Mouse (Mus musculus) layer of hippocampus, adult 18-20 months (tissue): ENCODE data around the gene Gpx4. TPM values are rescaled to one million over a fixed set of nuclear protein-coding genes. Genes with fewer than 3 reads are reported as not detected.

ENCODE experiments used
- DNase-seq, 2 experiments: peaks; one replicate each; pipeline ENCODE4 v3.0.0; 2022; ENCODE audit warnings: low spot score in 2 of 2
- long read RNA-seq: library from polyadenylated mRNA; stranded (forward); transcript quantifications from one replicate; pipeline ENCODE4 v2.0.0, GENCODE M21; 2021
- total RNA-seq, 2 experiments: library from RNA; stranded (reverse); gene quantifications; 2 replicates each; pipeline ENCODE4 v1.2.3; 2021

The Gpx4 gene
- total RNA-seq = 100 to 1,000 TPM; 509 to 545 TPM
- long read RNA-seq, transcript Gpx4-202 (7 exons, 959 nt) = major isoform, 197 of 214 reads
- long read RNA-seq, transcript Gpx4-207 (6 exons, 735 nt) = minor isoform, 6 of 214 reads
- long read RNA-seq, partial matches to known transcripts = 5 of 214 reads
- long read RNA-seq, other reads (novel, unspliced or antisense) = 5 of 214 reads

DNA sequence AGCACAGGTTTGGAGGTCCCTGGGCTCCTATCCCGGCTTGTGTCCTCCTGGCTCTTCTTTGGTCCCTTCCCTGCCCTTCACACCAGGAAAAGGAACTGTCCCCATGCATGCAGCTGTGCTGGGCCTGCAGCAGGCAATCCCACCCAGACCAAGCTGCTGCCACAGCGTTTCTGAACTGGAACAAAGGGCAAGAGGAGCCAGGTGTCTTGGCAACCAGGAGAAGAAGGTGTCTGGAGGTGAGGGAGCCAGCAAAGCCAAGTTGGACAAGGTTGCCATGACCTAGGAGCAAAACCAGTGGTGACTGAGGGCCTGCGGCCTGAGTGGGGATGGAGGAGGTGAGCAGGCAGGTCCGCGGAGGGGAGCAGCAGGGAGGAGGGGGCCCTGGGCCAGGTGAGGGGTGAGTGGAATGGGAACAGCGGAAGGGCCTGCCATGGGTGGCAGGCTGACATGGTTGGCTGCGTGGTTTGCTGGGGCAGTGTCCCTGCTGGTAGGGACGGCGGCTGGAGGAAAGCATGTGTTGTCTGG is at the start of gene Gpx4:
Gene Gpx4 (plus strand): TSS at position 126 of the 525 bp plus-strand sequence.
- DNase-seq = no peak

- no peak for DNase-seq
These were observed 49.1 kb upstream of the Gpx4 start for GRCm38 (mm10) chr10:79997819-79998218.

DNA sequence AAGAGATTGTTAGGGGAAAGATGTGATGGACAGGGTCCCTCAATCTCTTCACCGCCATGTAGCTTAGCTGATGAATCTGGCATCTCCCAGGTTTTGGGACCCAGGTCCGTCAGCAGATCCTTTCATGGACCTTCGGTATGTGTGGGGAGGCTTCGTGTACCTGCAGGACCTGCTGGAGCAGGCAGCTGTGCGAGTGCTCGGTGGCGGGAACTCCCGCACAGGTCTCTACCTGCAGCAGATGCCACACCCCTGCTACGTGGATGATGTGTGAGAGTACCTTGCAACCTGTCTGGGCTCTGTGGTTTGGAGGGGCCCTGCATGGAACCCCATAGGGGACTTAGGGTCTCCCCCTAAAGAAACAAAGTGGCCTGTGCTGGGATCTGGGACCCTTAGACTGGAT is 45.0 kb upstream of the Gpx4 start:
- no peak for DNase-seq

DNA sequence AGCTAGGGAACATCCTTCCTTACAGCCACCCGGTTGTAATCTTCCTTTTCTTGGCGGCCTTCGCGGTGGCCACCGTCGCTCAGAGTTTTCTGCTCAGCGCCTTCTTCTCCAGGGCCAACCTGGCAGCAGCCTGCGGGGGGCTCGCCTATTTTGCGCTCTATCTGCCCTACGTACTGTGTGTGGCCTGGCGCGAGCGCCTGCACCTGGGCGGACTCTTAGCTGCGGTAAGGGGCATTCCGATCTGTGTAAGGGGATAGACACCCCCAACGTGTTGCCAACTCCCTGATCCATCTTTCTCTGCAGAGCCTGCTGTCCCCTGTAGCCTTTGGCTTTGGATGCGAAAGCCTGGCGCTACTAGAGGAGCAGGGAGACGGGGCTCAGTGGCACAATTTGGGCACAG is 44.1 kb upstream of the Gpx4 start:
- DNase-seq = no peak

GRCm38 (mm10) chr10:80003374-80004232 is 43.4 kb upstream of the Gpx4 start:
- no peak for DNase-seq

DNA sequence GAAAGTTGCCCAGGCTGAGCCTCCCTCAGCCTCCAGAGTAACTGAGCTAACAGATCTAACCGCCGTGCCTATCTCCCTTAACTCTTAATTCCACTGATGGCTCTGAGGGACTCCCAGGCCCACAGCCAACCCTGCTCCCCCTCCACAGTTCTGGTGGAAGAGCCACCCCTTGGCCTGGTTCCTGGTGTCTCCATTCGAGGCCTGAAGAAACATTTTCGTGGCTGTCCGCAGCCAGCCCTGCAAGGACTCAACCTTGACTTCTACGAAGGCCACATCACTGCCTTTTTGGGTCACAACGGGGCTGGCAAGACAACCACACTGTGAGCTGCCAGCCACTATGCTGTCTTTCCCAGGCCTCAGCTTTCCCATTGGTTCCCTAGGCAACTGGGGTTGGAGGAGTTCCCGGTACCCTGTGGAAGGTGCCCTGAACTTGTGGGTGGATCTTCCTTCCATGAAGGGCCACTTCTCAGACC is 42.7 kb upstream of the Gpx4 start:
- DNase-seq = no peak

DNA sequence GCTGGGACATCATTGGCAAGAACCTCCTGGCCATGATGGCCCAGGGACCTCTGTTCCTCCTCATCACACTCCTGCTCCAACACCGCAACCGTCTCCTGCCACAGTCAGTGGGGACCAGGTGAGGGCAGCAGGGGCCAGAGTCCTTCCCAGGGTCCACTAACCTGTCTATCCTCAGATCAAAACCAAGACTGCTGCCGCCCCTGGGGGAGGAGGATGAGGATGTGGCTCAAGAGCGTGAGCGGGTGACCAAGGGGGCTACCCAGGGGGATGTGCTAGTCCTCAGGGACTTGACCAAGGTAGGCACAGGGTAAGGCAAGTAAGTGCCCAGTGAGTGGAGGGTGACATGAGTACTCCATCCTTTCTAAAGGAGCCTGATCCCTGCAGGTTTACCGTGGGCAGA is 35.2 kb upstream of the Gpx4 start:
- DNase-seq = no peak

- DNase-seq = no peak
These were observed 33.4 kb upstream of the Gpx4 start for GRCm38 (mm10) chr10:80013609-80014008.

- no peak for DNase-seq
These were observed 32.3 kb upstream of the Gpx4 start for GRCm38 (mm10) chr10:80014484-80015290.

GRCm38 (mm10) chr10:80015583-80015982 is 31.4 kb upstream of the Gpx4 start:
- no peak for DNase-seq

- DNase-seq = no peak
These were observed 30.5 kb upstream of the Gpx4 start, which contains the start of gene Arhgap45 for GRCm38 (mm10) chr10:80016511-80016910. Gene Arhgap45 (plus strand): TSS chr10:80016653.

GRCm38 (mm10) chr10:80016931-80017330 is 30.0 kb upstream of the Gpx4 start:
- DNase-seq = no peak

GRCm38 (mm10) chr10:80017361-80017760 is 29.6 kb upstream of the Gpx4 start:
- no peak for DNase-seq

GRCm38 (mm10) chr10:80017771-80018170 is 29.2 kb upstream of the Gpx4 start:
- DNase-seq = no peak

DNA sequence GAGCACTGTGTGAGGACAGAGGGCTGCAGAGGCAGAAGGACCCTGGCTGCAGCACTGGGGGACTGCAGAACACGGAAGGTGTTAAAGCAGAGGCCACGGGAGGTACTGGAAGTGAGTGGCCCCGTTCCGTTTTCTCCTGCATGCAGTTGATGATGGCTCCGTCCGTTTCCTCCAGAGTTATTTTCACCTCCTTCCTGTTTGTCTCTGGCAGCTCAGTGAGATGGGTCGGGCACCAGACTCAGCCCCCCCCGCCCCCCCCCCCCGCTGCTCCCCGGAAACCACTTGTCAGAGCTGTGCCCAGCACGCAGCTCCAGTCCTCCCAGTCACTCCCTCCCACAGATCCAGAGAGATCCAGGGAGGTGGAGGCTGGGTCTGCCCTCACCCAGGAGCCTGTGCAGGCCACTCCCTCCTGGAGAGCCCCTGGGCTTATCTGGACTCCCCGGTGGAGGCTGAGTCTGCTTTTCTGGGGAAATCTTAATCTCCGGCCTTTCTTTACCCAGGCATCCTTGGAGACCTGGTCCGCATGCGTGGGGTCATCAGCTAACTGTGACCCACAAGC is 28.1 kb upstream of the Gpx4 start:
- DNase-seq = no peak

DNA sequence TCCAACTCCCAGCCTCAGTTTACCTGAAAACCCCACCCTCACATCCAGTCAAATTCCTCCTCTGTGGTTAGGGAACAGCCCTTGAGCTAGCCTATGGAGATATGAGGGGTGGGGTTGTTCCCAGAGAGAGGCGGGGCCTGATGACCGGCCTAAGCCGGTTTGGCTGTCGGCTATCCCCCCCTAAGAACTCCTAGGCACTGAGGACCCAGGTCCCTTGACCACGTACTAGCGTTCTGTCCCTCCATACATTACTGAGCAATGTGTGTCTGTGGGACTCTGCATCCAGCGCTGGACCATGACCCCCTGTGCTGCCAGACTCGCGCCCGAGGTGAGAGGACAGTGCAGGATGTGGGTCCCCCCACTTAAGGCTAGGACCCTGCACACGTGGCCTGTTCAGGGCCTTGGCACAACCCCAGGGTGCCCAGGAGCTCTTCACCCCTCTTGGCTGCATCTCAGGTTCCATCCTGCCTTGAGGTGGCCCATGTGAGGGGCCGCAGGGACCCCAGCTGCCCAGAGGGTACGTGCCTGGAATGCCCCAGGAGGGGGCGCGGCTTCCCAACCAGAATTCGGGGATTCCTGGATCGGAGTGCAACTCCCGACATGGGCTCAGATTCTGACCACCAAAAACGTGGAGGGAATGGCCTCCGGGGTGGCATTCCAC is 27.4 kb upstream of the Gpx4 start:
- no peak for DNase-seq

DNA sequence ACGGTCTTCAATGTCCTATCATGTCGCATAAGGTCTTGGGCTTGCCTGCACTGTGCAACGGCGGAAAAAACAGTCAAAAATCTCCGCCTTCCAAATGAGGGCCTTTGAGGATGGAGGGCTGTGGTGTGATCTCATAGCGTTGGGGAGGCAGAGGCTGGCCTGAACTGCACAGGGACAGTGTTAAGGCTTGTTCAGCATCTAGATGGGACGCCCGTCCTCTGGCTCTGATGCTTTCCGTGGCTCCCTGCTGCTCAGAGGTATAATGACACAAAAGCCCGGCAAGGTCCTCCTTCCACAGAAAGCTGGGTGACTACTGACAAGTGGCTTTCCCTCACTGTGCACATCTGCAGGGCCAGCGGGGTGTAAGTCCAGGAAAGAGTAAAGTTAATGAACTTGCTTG is 26.8 kb upstream of the Gpx4 start:
- DNase-seq = no peak

- DNase-seq = no peak
These were observed 26.2 kb upstream of the Gpx4 start for GRCm38 (mm10) chr10:80020603-80021319.

GRCm38 (mm10) chr10:80021320-80021641 is 25.7 kb upstream of the Gpx4 start:
- no peak for DNase-seq

GRCm38 (mm10) chr10:80022164-80022563 is 24.8 kb upstream of the Gpx4 start:
- no peak for DNase-seq
